Mouse (Mus musculus): Measurements from ENCODE around the gene Apoc2. TPM values are rescaled to one million over a fixed set of nuclear protein-coding genes. Genes with fewer than 3 reads are reported as not detected.
A peak's percentile ranks its signal among the peaks of the same experiment; 100 is the strongest.

The Apoc2 gene
- polyA plus RNA-seq, 1 experiment from 2014 or later: 0.78 TPM

DNA sequence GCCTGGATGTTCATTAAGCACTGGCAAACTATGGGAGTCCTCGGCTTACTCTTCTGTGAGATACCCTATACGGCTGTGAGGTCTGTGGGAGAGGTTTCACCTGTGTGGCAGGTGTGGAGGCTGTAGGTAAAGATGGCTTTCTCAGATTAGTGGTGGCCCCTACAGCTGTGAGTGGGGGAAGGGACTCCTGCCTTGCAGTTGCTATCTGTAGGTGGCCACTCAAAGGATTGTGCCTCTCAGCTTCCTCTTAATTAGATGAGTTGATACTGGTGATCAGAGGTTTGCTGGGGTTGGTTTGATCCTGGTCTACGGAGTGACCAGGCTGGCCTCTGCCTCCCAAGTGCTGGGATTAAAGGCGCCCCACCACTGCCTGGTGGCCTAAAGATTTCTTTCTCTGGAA, 26.7 kb upstream of the Apoc2 start:
- DNase-seq (ENCODE audit: low spot score) (no peak), ATAC-seq (ENCODE audit: low read depth) (no peak)
- Histone ChIP-seq H3K36me3 (ENCODE audit: control insufficient read depth, insufficient read depth, low read length) (peaks cover 56% of the 10 kb centered on the region), H3K9ac (ENCODE audit: low read depth, low read length) (no peak overlapping the region), H3K9me3 (ENCODE audit: control insufficient read depth, low read length) (no peaks in the 10 kb centered on the region), H3K27me3 (replicated peaks; ENCODE audit: control insufficient read depth, insufficient read depth, low read length) (no peaks in the 10 kb centered on the region), H3K27ac (replicated peaks; ENCODE audit: low read depth, low read length) (no peak overlapping the region), H3K4me2 (ENCODE audit: low read depth, low read length) (no peak overlapping the region), H3K4me1 (ENCODE audit: control insufficient read depth, insufficient read depth, low read length) (no peaks in the 10 kb centered on the region), H3K4me3 (ENCODE audit: low read depth, low read length) (no peak overlapping the region)
- WGBS: 90% methylated on average over 4 of the region's 4 CpGs

GRCm38 (mm10) chr7:19702859-19703555, 25.3 kb upstream of the Apoc2 start:
- H3K27me3 ChIP-seq (replicated peaks; ENCODE audit: control insufficient read depth, insufficient read depth, low read length): no peaks in the 10 kb centered on the region
- H3K9me3 ChIP-seq (ENCODE audit: control insufficient read depth, low read length): no peaks in the 10 kb centered on the region
- H3K9ac ChIP-seq (ENCODE audit: low read depth, low read length): no peak overlapping the region
- ATAC-seq (ENCODE audit: low read depth) (no peak), DNase-seq (ENCODE audit: low spot score) (no peak)
- no peak overlapping the region for H3K27ac ChIP-seq (replicated peaks; ENCODE audit: low read depth, low read length)
- 0 out of 2 replicates have a peak, but pooled peaks cover 9% of the 10 kb centered on the region for H3K4me1 ChIP-seq (ENCODE audit: control insufficient read depth, insufficient read depth, low read length)
- no peak overlapping the region for H3K4me3 ChIP-seq (ENCODE audit: low read depth, low read length)
- 95% methylated on average over 13 of the region's 16 CpGs for WGBS
- peaks cover 44% of the 10 kb centered on the region for H3K36me3 ChIP-seq (ENCODE audit: control insufficient read depth, insufficient read depth, low read length)
- H3K4me2 ChIP-seq (ENCODE audit: low read depth, low read length): no peak overlapping the region

- Histone ChIP-seq H3K27ac (replicated peaks; ENCODE audit: low read depth, low read length) (0 out of 2 replicates have a peak overlapping the region, but pooled peaks have one; percentile 24), H3K36me3 (ENCODE audit: control insufficient read depth, insufficient read depth, low read length) (peaks cover 31% of the 10 kb centered on the region; the same call in 1 of the 2 replicates), H3K9ac (ENCODE audit: low read depth, low read length) (no peak overlapping the region), H3K9me3 (ENCODE audit: control insufficient read depth, low read length) (no peaks in the 10 kb centered on the region), H3K4me2 (ENCODE audit: low read depth, low read length) (no peak overlapping the region), H3K4me1 (ENCODE audit: control insufficient read depth, insufficient read depth, low read length) (0 out of 2 replicates have a peak, but pooled peaks cover 9% of the 10 kb centered on the region), H3K4me3 (ENCODE audit: low read depth, low read length) (no peak overlapping the region), H3K27me3 (replicated peaks; ENCODE audit: control insufficient read depth, insufficient read depth, low read length) (no peaks in the 10 kb centered on the region)
- DNase-seq (ENCODE audit: low spot score) (peak; percentile 84), ATAC-seq (ENCODE audit: low read depth) (0 out of 2 replicates have a peak, but pooled peaks have one; percentile 10)
- WGBS: 30% methylated on average over 21 of the region's 22 CpGs
Measured at GRCm38 (mm10) chr7:19701069-19701761, 23.5 kb upstream of the Apoc2 start.

GRCm38 (mm10) chr7:19700299-19701068, 22.7 kb upstream of the Apoc2 start:
- Histone ChIP-seq H3K4me2 (ENCODE audit: low read depth, low read length) (no peak overlapping the region), H3K9me3 (ENCODE audit: control insufficient read depth, low read length) (no peaks in the 10 kb centered on the region), H3K9ac (ENCODE audit: low read depth, low read length) (no peak overlapping the region), H3K36me3 (ENCODE audit: control insufficient read depth, insufficient read depth, low read length) (peaks cover 30% of the 10 kb centered on the region; the same call in 1 of the 2 replicates), H3K27me3 (replicated peaks; ENCODE audit: control insufficient read depth, insufficient read depth, low read length) (no peaks in the 10 kb centered on the region), H3K4me3 (ENCODE audit: low read depth, low read length) (no peak overlapping the region), H3K27ac (replicated peaks; ENCODE audit: low read depth, low read length) (no peak overlapping the region), H3K4me1 (ENCODE audit: control insufficient read depth, insufficient read depth, low read length) (0 out of 2 replicates have a peak, but pooled peaks cover 9% of the 10 kb centered on the region)
- no peak for ATAC-seq (ENCODE audit: low read depth)
- WGBS: 58% methylated on average over 12 of the region's 12 CpGs
- no peak for DNase-seq (ENCODE audit: low spot score)

DNA sequence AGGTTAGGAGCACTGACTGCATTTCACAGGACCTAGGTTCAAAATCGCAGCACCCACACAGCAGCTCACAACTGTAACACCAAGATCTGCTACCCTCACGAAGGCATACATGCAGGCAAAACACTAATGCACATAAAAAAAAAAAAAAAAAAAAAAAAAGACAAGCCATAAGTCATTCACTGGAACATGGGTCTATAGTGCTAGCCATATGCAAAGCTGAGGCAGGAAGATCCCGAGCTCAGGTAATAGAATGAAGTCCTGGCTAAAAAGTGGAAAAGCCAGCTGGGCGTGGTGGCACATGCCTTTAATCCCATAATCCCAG, 22.0 kb upstream of the Apoc2 start:
- Histone ChIP-seq H3K27ac (replicated peaks; ENCODE audit: low read depth, low read length) (no peak overlapping the region), H3K27me3 (replicated peaks; ENCODE audit: control insufficient read depth, insufficient read depth, low read length) (no peaks in the 10 kb centered on the region), H3K9me3 (ENCODE audit: control insufficient read depth, low read length) (no peaks in the 10 kb centered on the region), H3K4me1 (ENCODE audit: control insufficient read depth, insufficient read depth, low read length) (0 out of 2 replicates have a peak, but pooled peaks cover 9% of the 10 kb centered on the region), H3K9ac (ENCODE audit: low read depth, low read length) (no peak overlapping the region), H3K4me3 (ENCODE audit: low read depth, low read length) (no peak overlapping the region), H3K4me2 (ENCODE audit: low read depth, low read length) (no peak overlapping the region), H3K36me3 (ENCODE audit: control insufficient read depth, insufficient read depth, low read length) (peaks cover 23% of the 10 kb centered on the region; the same call in 1 of the 2 replicates)
- WGBS: 82% methylated on average over 4 of the region's 4 CpGs
- no peak for ATAC-seq (ENCODE audit: low read depth)
- no peak for DNase-seq (ENCODE audit: low spot score)

- peak within 1 kb of the TSS; percentile 48 for H3K9ac ChIP-seq (ENCODE audit: low read depth, low read length)
- 0 out of 2 replicates have a peak, but pooled peaks cover 9% of the 10 kb centered on the region for H3K4me1 ChIP-seq (ENCODE audit: control insufficient read depth, insufficient read depth, low read length)
- H3K27me3 ChIP-seq (replicated peaks; ENCODE audit: control insufficient read depth, insufficient read depth, low read length): no peaks in the 10 kb centered on the region
- peak; percentile 73 for ATAC-seq (ENCODE audit: low read depth)
- peak within 1 kb of the TSS; percentile 69 for H3K4me2 ChIP-seq (ENCODE audit: low read depth, low read length)
- WGBS: 3% methylated on average over 17 of the region's 20 CpGs
- peak; percentile 62 for DNase-seq (ENCODE audit: low spot score)
- peaks cover 17% of the 10 kb centered on the region; the same call in 1 of the 2 replicates for H3K36me3 ChIP-seq (ENCODE audit: control insufficient read depth, insufficient read depth, low read length)
- peak within 1 kb of the TSS; percentile 30 for H3K4me3 ChIP-seq (ENCODE audit: low read depth, low read length)
- H3K27ac ChIP-seq (replicated peaks; ENCODE audit: low read depth, low read length): peak within 1 kb of the TSS; percentile 8; the same call in 1 of the 2 replicates
- H3K9me3 ChIP-seq (ENCODE audit: control insufficient read depth, low read length): no peaks in the 10 kb centered on the region
Measured at GRCm38 (mm10) chr7:19698907-19699826, 21.4 kb upstream of the Apoc2 start, which contains the start of gene Apoe. TSS of gene Apoe (minus strand) at chr7:19699188.

DNA sequence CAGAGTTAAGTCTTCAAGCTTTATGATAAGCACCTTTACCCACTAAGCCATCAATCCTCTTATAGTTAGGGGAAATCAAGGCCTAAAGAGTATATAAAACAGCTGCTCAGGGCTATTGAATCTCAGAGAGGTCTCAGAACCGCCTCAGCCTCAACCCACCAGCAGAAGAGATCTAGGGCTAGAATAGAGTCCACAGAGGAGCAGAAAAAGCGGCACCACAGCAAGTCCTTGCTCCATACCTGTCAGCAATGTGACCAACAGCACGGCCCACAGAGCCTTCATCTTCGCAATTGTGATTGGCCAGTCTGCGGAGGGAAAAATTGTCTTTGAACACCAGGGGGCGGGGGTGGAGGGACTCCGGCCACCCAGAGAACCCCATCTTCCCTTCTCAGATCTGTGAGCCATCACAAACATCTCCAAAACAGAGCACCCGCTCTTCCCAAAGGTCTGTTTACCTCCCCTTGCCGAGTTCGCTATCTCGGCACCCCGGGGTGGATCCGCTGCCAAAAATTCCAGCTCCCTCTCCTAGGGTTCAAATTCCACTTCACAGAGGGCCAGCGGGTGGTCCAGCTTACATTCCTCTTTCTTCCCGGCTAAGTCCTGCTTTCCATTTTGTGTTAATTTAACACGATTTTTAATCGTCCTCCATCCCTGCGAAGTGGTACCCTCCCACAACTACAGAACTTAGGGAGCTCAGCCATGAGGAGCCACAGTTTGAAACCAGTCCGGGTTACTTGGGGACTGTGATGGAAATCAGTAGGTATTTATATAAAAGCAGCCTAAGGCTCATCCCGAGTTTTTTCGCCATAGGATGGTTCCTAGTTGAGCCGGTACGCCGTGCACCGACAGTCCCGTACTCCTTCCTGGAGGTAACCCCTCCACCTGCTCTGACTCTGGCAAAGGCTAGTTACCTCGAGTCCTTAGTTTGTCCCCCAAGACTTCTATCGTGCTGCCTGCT, 20.5 kb upstream of the Apoc2 start:
- H3K27ac ChIP-seq (replicated peaks; ENCODE audit: low read depth, low read length): peak overlapping the region; percentile 8; the same call in 1 of the 2 replicates
- peak; percentile 20 for ATAC-seq (ENCODE audit: low read depth)

More for the DNA sequence above, 20.5 kb upstream of the Apoc2 start:
- Histone ChIP-seq H3K27me3 (replicated peaks; ENCODE audit: control insufficient read depth, insufficient read depth, low read length) (no peaks in the 10 kb centered on the region), H3K9ac (ENCODE audit: low read depth, low read length) (peak overlapping the region; percentile 48), H3K4me1 (ENCODE audit: control insufficient read depth, insufficient read depth, low read length) (peaks cover 12% of the 10 kb centered on the region), H3K36me3 (ENCODE audit: control insufficient read depth, insufficient read depth, low read length) (peaks cover 7% of the 10 kb centered on the region; the same call in 1 of the 2 replicates), H3K4me2 (ENCODE audit: low read depth, low read length) (peak overlapping the region; percentile 69), H3K9me3 (ENCODE audit: control insufficient read depth, low read length) (no peaks in the 10 kb centered on the region), H3K4me3 (ENCODE audit: low read depth, low read length) (peak overlapping the region; percentile 30)
- DNase-seq (ENCODE audit: low spot score): no peak
- 3% methylated on average over 28 of the region's 28 CpGs for WGBS

All from embryonic facial prominence, embryonic 14.5 days (tissue).